Mouse (Mus musculus) left cerebral cortex, adult 9 months (tissue): Measurements from ENCODE around the gene Plvap.

Experiments used
- DNase-seq, 2 experiments: peaks; one replicate each; pipeline ENCODE4 v3.0.0; 2022; ENCODE audit warnings: low spot score in 2 of 2

Gene Plvap

GRCm38 (mm10) chr8:71511644-71512043, at the start of gene Plvap:
Gene Plvap (minus strand): TSS chr8:71511752.
- DNase-seq: no peak

DNA sequence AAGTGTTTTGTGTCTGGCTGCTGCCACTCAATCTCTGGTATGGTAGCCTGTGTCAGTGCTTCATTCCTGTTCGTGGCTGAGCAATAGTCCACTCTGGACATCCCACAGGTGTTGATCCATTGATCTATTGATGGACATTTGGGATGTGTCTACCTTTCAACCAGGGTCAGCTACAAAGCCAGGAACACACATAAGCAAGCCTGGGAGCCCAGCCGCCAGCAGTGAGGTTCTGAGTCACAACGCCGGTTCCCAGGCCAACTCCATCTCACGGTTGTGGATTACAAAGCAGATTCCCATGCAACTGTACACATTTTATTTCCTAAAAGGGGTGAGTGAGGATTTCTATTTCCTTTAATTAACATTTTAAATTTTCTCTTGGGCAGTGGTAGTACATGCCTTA, 49.2 kb upstream of the Plvap start:
- no peak for DNase-seq

DNA sequence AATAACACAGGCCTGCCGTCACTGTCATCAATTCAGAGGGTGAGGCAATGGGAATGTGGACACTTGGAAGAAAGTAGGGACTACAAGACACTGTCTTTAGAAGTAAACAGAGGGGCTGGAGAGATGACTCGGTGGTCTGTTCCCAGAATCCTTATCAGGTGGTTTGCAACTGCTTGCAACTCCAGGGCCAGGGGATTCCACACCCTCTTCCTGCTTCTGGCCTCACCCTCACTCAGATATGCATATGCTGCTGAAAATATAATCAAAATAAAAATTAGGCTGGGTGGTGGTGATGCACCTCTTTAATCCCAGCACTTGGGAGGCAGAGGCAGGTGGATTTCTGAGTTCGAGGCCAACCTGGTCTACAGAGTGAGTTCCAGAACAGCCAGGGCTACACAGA, 48.5 kb upstream of the Plvap start:
- no peak for DNase-seq

- DNase-seq: no peak
Measured at GRCm38 (mm10) chr8:71558958-71559690, 47.6 kb upstream of the Plvap start.

DNA sequence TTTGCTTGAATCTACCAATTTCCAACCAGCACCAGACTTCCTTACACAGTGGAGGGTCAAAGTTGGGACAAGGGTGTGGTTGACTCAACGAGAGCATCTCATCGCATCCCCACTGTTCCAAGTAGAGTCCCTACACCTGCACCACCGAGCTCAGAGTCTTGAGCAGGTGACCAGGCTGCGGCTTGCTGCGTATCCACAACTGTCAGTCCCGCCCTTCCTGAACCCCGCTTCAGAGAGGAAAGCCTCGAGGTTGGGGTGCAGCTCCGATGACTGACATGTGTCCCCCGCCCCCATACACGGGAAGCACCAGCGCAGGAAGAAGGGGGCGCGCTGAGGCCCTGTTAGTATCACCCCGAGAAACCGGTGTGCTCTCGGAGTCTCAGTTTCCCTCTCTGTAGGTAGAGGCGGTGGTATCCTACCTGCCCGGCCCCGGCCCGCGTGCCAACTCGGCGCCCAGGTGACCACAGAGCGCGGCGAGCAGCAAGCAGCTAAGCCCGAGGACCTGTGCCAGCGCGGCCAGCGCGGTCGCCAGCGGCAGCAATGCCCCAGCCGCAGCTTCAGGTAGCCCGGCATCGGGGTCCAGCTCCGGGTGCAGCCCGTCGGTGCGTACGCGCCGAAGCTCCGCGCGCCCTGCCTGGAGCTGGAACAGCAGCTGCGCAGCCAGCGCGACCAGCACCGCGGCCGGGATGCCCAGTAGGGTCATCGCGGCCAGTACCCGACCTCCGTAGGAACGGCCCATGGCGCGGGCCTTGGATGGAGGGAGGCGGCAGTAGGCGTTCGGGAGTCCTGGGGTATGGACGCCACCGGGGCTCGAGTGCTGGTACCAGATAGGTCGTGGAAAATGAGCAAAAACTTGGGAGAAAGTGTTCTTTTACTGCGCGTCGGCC, 46.8 kb upstream of the Plvap start, which contains the start of gene Tmem221:
TSS of gene Tmem221 (minus strand) at position 801 of the 887 bp plus-strand sequence.
- DNase-seq: no peak

- DNase-seq: no peak
Measured at GRCm38 (mm10) chr8:71554644-71555043, 43.1 kb upstream of the Plvap start.

GRCm38 (mm10) chr8:71554001-71554400, 42.4 kb upstream of the Plvap start:
- no peak for DNase-seq

DNA sequence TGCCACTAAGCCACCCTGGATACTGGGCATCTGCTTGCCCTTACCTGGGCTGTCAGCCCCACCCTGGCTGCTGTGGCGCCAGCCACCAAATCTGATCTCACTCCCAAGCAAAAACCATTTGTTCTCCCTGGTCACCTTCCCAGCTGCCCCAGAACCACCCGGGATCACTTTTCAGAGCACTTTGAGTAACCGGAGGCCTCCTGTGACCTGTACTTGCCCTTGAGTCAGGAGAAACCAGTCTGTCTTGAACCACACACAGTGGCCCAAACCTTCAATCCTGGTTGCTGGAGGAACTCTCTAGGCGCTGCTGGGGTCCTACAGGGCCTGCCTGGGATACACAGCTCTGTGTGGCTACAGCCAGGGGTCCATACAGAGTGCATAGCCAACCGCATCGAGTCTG, 41.2 kb upstream of the Plvap start:
- no peak for DNase-seq

- no peak for DNase-seq
Measured at GRCm38 (mm10) chr8:71550754-71551153, 39.2 kb upstream of the Plvap start.

GRCm38 (mm10) chr8:71547590-71547989, 36.0 kb upstream of the Plvap start:
- DNase-seq: no peak

- DNase-seq: no peak
Measured at GRCm38 (mm10) chr8:71545053-71545452, 33.5 kb upstream of the Plvap start.

GRCm38 (mm10) chr8:71543755-71544154, 32.2 kb upstream of the Plvap start:
- DNase-seq: no peak

DNA sequence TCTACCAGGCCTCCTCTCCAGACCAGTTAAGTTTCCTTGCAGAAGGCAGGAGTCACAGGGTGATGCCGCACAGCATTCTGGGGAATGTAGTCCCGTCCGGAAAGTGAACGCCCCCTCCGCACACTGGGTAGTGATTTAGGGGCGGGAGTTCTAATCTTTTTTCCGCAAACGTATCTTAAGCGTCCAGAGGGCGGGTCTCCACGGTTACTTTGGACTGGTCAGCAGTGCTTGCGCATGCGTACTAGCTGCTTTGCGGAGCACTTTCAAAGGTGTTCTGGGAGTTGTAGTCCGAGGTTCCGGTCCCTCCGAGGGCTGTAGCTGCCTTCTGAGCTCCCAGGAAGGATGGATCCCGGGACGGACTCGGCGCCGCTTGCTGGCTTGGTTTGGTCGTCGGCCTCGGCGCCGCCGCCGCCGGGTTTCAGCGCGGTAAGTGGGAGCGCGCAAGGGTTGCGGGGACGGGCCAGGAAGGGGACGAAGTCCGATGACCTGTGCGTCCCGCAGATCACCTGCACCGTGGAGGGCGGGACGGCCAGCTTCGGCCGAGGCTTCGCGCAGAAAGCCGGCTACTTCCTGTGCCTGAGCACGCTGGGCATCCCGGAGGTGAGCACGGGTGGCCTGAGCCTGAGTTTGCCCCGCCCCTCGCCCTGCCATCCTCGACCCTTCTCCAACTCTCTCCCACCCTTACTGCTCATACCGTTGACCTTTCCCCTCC, 31.2 kb upstream of the Plvap start, which contains the start of gene Mvb12a:
TSS of gene Mvb12a (plus strand) at position 291 of the 712 bp plus-strand sequence.
- DNase-seq: peak; percentile 97 to 99

GRCm38 (mm10) chr8:71537028-71537867, 25.7 kb upstream of the Plvap start, which contains the start of gene Bst2:
Gene Bst2 (minus strand): TSS chr8:71537456.
- DNase-seq: peak in 1 of 2 experiments; percentile 53

DNA sequence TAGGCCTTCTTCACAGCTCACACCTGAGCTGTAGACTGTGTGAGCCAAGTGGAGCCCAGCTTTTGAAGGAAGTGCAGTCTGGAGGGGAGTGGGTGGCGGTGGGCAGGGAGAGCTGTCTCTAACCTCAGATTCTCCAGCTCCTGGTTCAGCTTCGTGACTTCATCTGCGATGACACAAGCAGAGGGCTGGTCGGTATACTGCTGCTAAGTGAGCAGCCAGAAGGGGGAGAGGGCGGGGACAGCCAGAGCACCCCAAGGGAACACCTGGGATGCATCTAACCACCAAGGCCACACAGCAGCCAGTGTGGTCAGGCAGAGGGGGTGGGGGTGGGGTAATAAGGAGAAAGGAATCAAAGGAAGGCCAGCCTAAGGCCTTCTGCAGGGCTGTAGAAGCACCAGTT, 24.1 kb upstream of the Plvap start:
- DNase-seq: no peak

DNA sequence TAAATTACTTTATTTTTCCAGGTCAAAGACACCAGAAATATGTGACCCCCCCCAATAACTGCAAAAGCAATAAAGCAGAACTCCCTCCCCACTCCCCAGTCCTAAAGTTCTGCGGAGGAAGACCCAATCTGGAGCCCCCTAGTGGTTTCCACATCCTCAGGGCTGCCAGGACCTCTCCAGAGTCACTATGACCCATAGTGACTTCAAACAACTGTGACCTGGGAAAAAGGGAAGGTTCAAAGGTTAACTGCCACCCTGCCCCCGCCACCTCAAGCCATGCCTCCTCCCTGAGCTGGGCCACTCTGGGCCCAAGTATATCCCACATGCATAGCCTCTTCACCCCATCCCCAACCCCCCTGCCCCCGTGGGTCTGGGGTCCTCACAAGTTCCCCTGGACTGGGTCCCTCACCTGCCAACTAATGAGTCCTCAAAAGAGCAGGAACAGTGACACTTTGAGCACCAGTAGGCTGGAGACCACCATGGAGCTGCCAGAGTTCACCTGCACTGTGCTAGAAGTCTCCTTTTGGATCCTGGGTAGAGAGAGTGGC, 22.8 kb upstream of the Plvap start:
- no peak for DNase-seq

DNA sequence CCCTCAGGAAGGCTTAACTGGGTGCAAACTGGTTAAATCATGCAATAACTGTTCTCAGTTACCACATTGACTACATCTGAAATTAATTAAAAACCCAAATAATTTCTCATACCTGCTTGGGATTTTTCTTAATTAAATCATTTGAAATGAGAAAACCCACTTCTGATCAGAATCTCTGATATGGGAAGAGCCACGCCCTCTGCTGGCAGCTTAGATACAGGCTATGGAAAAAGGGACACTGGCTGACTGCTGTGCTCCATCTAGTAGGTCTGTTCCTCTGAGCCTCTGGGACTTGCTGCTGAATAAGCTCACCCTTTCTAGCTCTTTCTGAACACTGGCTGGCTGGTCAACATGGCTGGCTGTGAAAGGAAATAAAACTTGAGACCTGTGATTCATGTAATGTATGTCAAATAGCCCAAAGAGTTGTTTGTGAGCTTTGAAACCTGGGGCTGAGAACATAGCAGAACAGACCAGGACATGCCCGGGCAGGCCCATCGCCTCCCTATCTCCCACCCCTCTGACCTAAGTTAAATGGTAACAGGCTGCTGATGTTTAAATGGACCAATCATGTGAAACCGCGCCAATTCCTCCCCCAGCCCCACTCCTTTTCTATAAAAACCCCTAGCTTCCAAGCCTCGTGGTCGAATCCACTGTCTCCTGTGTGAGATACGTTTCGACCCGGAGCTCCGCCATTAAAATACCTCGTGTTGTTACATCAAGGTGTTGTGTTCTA, 19.3 kb upstream of the Plvap start:
- DNase-seq: peak in 1 of 2 experiments; percentile 55

DNA sequence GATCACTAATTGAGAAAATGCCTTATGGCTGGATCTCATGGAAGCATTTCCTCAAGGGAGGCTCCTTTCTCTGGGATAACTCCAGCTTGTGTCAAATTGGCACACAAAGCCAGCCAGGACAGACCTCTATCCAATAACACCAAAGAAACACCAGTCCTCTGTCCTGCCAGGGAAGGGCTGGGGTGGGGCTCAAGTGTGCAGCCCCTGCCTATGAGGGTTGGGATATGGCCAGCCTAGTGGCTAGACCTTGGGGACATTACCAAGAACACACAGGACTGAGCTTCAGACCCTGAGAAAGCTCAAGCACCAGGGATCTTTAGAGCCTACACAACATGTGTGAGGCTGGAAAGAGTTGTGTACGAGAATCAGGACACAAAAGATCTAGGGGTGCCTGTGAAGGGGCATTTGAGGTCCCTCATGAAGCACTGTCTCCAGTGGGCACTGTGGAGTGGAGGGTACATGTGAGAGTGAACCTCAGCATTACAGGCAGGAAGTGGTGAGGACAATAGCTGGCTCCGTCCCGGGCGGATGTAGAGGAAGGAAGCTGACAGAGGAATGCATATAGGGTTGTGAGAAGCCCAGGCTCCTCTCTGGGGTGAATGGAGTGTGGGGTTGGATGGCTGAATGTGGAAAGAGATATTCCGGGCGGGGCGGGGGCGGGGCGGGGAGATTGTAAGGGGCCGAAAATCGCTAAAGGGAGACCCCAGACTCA, 17.0 kb upstream of the Plvap start:
- DNase-seq: no peak

GRCm38 (mm10) chr8:71527162-71527870, 15.8 kb upstream of the Plvap start:
- no peak for DNase-seq
